26 mouse cellular contexts compared by ENCODE assay signal in the genomic region with DNA sequence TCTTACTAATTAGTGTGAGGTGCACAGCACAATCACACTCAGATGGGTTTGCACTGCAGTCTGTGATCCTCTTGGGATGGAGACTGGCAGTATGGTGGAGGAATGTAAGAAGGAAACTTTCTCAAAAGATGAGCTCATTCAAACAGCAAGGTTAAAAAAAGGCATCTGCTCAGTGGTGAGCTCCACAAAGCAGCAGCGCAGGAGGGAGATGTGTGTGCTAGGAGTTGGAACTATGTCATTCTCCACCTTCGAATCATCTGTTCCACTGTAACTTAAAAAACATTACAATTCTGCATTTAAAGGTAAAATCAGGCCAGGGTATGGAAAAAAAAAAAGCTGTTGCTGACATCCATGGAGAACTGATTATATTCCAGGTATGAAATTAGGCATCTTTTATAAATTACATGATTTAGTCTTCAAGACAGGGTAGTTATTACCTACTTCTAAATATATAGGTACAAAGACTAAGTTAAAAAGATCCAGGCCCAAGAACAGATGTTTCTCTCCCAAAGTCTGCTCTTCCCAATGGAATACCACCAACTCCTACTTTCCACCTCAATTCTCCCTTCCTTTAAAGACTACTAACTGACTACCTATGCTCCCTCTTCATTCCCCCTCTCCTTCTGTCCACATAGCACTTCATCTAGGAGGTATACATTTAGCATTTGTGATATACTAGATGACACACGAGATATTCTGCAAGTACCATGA.
A peak's percentile ranks its signal among the peaks of the same experiment; 100 is the strongest.
DNase-seq lines count a peak whose midpoint lies in the region; ATAC-seq lines count a peak whose summit lies in the region.
"Had no signal": no experiment of that assay in that cellular context is flagged by ENCODE, and none has a peak within 500 bp of the region (broad histone marks: within the 10 kb centered on the region; RNA-seq: fewer than 3 reads in every experiment).

No protein-coding gene starts in this region.

- no peak overlapping the region for H3K9ac ChIP-seq in kidney, embryonic 14.5 days (ENCODE audit: low read depth, low read length)
- H3K9ac ChIP-seq: hindbrain, embryonic 14.5 days; kidney, embryonic 15.5 days; liver, embryonic 15.5 days; lung, embryonic 15.5 days; midbrain, embryonic 13.5 days had no signal

- H3K27me3 ChIP-seq in kidney, embryonic 14.5 days (ENCODE audit: control insufficient read depth, insufficient read depth, low read length) = no peaks in the 10 kb centered on the region
- H3K27me3 ChIP-seq: kidney, embryonic 15.5 days; liver, embryonic 15.5 days; lung, embryonic 15.5 days; megakaryocyte, embryonic 14.5 days; midbrain, embryonic 13.5 days had no signal

- no peaks in the 10 kb centered on the region for H3K36me3 ChIP-seq in kidney, embryonic 14.5 days (ENCODE audit: control insufficient read depth, insufficient read depth, low read length)
- H3K36me3 ChIP-seq: forebrain, embryonic 10.5 days; kidney, embryonic 15.5 days; limb, embryonic 10.5 days; liver, embryonic 15.5 days; lung, embryonic 15.5 days; midbrain, embryonic 13.5 days had no signal

- H3K4me1 ChIP-seq in kidney, embryonic 14.5 days (ENCODE audit: control insufficient read depth, insufficient read depth, low read length) = no peaks in the 10 kb centered on the region
- H3K4me1 ChIP-seq: forebrain, embryonic 10.5 days; kidney, embryonic 15.5 days; limb, embryonic 10.5 days; liver, embryonic 15.5 days; lung, embryonic 15.5 days; megakaryocyte, embryonic 14.5 days; midbrain, embryonic 13.5 days had no signal

- 90% methylated on average over 3 of the region's 3 CpGs for WGBS in kidney, embryonic 14.5 days

- DNase-seq in layer of hippocampus, adult 18-20 months (ENCODE audit: low spot score in 2 of 2) = peak; percentile 34 to 53
- DNase-seq in layer of hippocampus, postnatal 25 days (ENCODE audit: extremely low spot score in 1 of 2, low spot score in 1 of 2) = no peak
- peak; percentile 91 for DNase-seq in brain, adult 2 months (ENCODE audit: low read depth, low spot score)
- DNase-seq in left cerebral cortex, adult 18-20 months (ENCODE audit: low spot score in 2 of 2) = peak; percentile 28 to 29
- DNase-seq in right cerebral cortex, postnatal 25 days = peak; percentile 32
- DNase-seq: adrenal gland, postnatal 36 days; cerebellum, adult 11-12 months; cerebellum, postnatal 10 days; heart, postnatal 4 days; kidney, postnatal 36 days; liver; lung, postnatal 36 days; thymus, adult 2 months; thymus, postnatal 4 days had no signal

- no peak overlapping the region for H3K27ac ChIP-seq in kidney, embryonic 14.5 days (ENCODE audit: low read depth, low read length)
- H3K27ac ChIP-seq: forebrain, embryonic 10.5 days; hindbrain, embryonic 14.5 days; kidney, embryonic 15.5 days; limb, embryonic 10.5 days; liver, embryonic 15.5 days; lung, embryonic 15.5 days; midbrain, embryonic 13.5 days had no signal

- no peaks in the 10 kb centered on the region for H3K9me3 ChIP-seq in kidney, embryonic 14.5 days (ENCODE audit: control insufficient read depth, low read length)
- H3K9me3 ChIP-seq: forebrain, embryonic 10.5 days; kidney, embryonic 15.5 days; limb, embryonic 10.5 days; liver, embryonic 15.5 days; lung, embryonic 15.5 days; megakaryocyte, embryonic 14.5 days; midbrain, embryonic 13.5 days had no signal

- no peak overlapping the region for H3K4me2 ChIP-seq in kidney, embryonic 14.5 days (replicated peaks; ENCODE audit: low read depth, low read length)
- H3K4me2 ChIP-seq: hindbrain, embryonic 14.5 days; kidney, embryonic 15.5 days; liver, embryonic 15.5 days; lung, embryonic 15.5 days; midbrain, embryonic 13.5 days had no signal

- H3K4me3 ChIP-seq in kidney, embryonic 14.5 days (ENCODE audit: low read length) = no peak overlapping the region
- H3K4me3 ChIP-seq: forebrain, embryonic 10.5 days; kidney, embryonic 15.5 days; limb, embryonic 10.5 days; liver, embryonic 15.5 days; lung, embryonic 15.5 days; megakaryocyte, embryonic 14.5 days; midbrain, embryonic 13.5 days had no signal

- no peak for ATAC-seq in granulocyte monocyte progenitor cell, adult 5-6 weeks (replicated peaks; ENCODE audit: poor library complexity, severe bottlenecking)
- ATAC-seq in kidney, embryonic 14.5 days (ENCODE audit: low FRiP score, low TSS enrichment) = no peak
- ATAC-seq: forebrain, embryonic 16.5 days; intestine, postnatal 0 days; midbrain, embryonic 13.5 days had no signal

Comparison
In these comparisons a context has a peak if more than half of its experiments do, and no peak if none do; other contexts are left out.
1. DNase-seq: peak in layer of hippocampus, adult 18-20 months (2 of 2), brain, adult 2 months (single experiment), left cerebral cortex, adult 18-20 months (2 of 2) and right cerebral cortex, postnatal 25 days (single experiment); none in layer of hippocampus, postnatal 25 days (0 of 2).